Mouse (Mus musculus) ovary, postnatal 36 days (tissue): ENCODE results near the gene Aup1.

Source experiments
- DNase-seq: peaks from one replicate; pipeline ENCODE4 v3.0.0; 2022; ENCODE audit warnings: low spot score, mixed read lengths

The Aup1 gene

GRCm38 (mm10) chr6:83054074-83054851 lies at the start of gene Aup1:
Aup1 (plus strand) TSS chr6:83054521.
- DNase-seq, result peak; percentile 96

- DNase-seq, result no peak
Observed at GRCm38 (mm10) chr6:83004872-83005271, 49.4 kb upstream of the Aup1 start.

- no peak for DNase-seq
Observed at GRCm38 (mm10) chr6:83005444-83006011, 48.8 kb upstream of the Aup1 start.

GRCm38 (mm10) chr6:83006114-83006513 lies 48.2 kb upstream of the Aup1 start:
- DNase-seq, result no peak

- no peak for DNase-seq
Observed at GRCm38 (mm10) chr6:83008659-83009058, 45.7 kb upstream of the Aup1 start.

- DNase-seq, result no peak
Observed at GRCm38 (mm10) chr6:83010010-83010409, 44.3 kb upstream of the Aup1 start.

GRCm38 (mm10) chr6:83011255-83011654 lies 43.1 kb upstream of the Aup1 start:
- no peak for DNase-seq

GRCm38 (mm10) chr6:83011756-83012155 lies 42.6 kb upstream of the Aup1 start:
- no peak for DNase-seq

GRCm38 (mm10) chr6:83013444-83013843 lies 40.9 kb upstream of the Aup1 start:
- DNase-seq, result no peak

GRCm38 (mm10) chr6:83014482-83015466 lies 39.5 kb upstream of the Aup1 start:
- no peak for DNase-seq

GRCm38 (mm10) chr6:83015749-83016148 lies 38.6 kb upstream of the Aup1 start:
- DNase-seq, result no peak

- peak; percentile 35 for DNase-seq
Observed at GRCm38 (mm10) chr6:83017190-83017589, 37.1 kb upstream of the Aup1 start.

GRCm38 (mm10) chr6:83019044-83019443 lies 35.3 kb upstream of the Aup1 start:
- no peak for DNase-seq

- no peak for DNase-seq
Observed at GRCm38 (mm10) chr6:83020121-83020520, 34.2 kb upstream of the Aup1 start.

GRCm38 (mm10) chr6:83020836-83021593 lies 33.3 kb upstream of the Aup1 start:
- no peak for DNase-seq

- no peak for DNase-seq
Observed at GRCm38 (mm10) chr6:83023008-83023407, 31.3 kb upstream of the Aup1 start.

GRCm38 (mm10) chr6:83023786-83024185 lies 30.5 kb upstream of the Aup1 start:
- DNase-seq, result no peak

GRCm38 (mm10) chr6:83024421-83024820 lies 29.9 kb upstream of the Aup1 start:
- DNase-seq, result no peak

GRCm38 (mm10) chr6:83025221-83025620 lies 29.1 kb upstream of the Aup1 start:
- DNase-seq, result no peak

- no peak for DNase-seq
Observed at GRCm38 (mm10) chr6:83027293-83027692, 27.0 kb upstream of the Aup1 start.

- DNase-seq, result no peak
Observed at GRCm38 (mm10) chr6:83027706-83028105, 26.6 kb upstream of the Aup1 start.

- DNase-seq, result no peak
Observed at GRCm38 (mm10) chr6:83029777-83030176, 24.5 kb upstream of the Aup1 start.
